Mouse (Mus musculus) intestine, postnatal 0 days (tissue): ENCODE results near the gene Clec16a. TPM values are rescaled to one million over a fixed set of nuclear protein-coding genes. Genes with fewer than 3 reads are reported as not detected.

Experiments
- ATAC-seq: fragments of 200-750 bp; cut with Nextera tagmentation; 2 replicates; pipeline ENCODE4 v1.8.0; 2017; ENCODE audit warnings: mild to moderate bottlenecking, moderate TSS enrichment, moderate library complexity
- H3K27ac ChIP-seq: fragments of 300-500 bp; sonication (generic); 2 replicates; pipeline ENCODE4 v1.5.1; 2014; ENCODE audit warnings: mild to moderate bottlenecking, low read depth, low read length, moderate library complexity
- H3K27me3 ChIP-seq: fragments of 300-500 bp; sonication (generic); replicated peaks from 2 replicates; pipeline ENCODE4 v1.6.1; 2014; ENCODE audit warnings: low read length, mixed read lengths; ENCODE audit not compliant: control insufficient read depth, insufficient read depth
- H3K36me3 ChIP-seq: fragments of 300-500 bp; sonication (generic); 2 replicates; pipeline ENCODE4 v1.6.1; 2014; ENCODE audit warnings: mild to moderate bottlenecking, moderate library complexity; ENCODE audit not compliant: control insufficient read depth, insufficient read depth
- H3K4me1 ChIP-seq: fragments of 300-500 bp; sonication (generic); replicated peaks from 2 replicates; pipeline ENCODE4 v1.6.1; 2014; ENCODE audit warnings: antibody characterized with exemption, low read length, mixed read lengths; ENCODE audit not compliant: control insufficient read depth, insufficient read depth
- H3K4me2 ChIP-seq: fragments of 300-500 bp; sonication (generic); replicated peaks from 2 replicates; pipeline ENCODE4 v1.6.1; 2014; ENCODE audit warnings: low read depth, mild to moderate bottlenecking, moderate library complexity
- H3K4me3 ChIP-seq: fragments of 300-500 bp; sonication (generic); 2 replicates; pipeline ENCODE4 v1.5.1; 2014; ENCODE audit warnings: low read depth, low read length
- H3K9ac ChIP-seq: fragments of 300-500 bp; sonication (generic); 2 replicates; pipeline ENCODE4 v1.6.1; 2014; ENCODE audit warnings: mild to moderate bottlenecking, low read depth, low read length
- H3K9me3 ChIP-seq: fragments of 300-500 bp; sonication (generic); 2 replicates; pipeline ENCODE4 v1.6.1; 2016; ENCODE audit warnings: mixed run types; ENCODE audit not compliant: control insufficient read depth
- CTCF ChIP-seq: sonication (generic); IDR thresholded peaks from 2 replicates; pipeline ENCODE4 v1.5.1; 2016; ENCODE audit warnings: low read depth, mild to moderate bottlenecking, control low read depth, antibody characterized with exemption, moderate library complexity
- WGBS: fragments of 180-500 bp; shearing (Covaris S2); extraction: QIAGEN DNeasy Blood & Tissue Kit; methylation state at CpG from one replicate; pipeline ENCODE4 v1.1.7; 2014; 5-methylcytosine and 5-hydroxymethylcytosine counted together
- polyA plus RNA-seq: library from polyadenylated mRNA; unstranded; fragments of >200 nt; fragmentation: Nextera tagmentation; extraction: Ambion mirVana; gene quantifications from 2 replicates; pipeline ENCODE4 v1.2.1, GENCODE M21; 2015

Clec16a gene
- polyA plus RNA-seq, 1 experiment from 2014 or later = 30.4 TPM

DNA sequence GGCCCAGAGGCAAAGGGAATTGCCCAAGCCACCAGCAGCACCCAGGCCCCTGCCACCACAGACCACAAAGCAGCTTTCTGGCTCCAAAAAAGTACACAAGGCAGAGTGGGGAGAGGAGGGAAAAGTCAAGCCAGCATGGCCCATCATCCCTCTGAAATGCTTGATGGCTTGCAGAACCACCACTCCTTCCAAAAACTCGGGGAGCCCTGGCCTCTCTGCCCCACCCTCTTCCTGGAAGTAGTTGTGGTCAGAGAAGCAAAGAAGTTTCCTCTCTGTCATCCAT is 238.0 kb downstream of the Clec16a start:
- 29% methylated on average over 1 of the region's 1 CpGs for WGBS
- no peaks in the 10 kb centered on the region for H3K27me3 ChIP-seq
- H3K4me1 ChIP-seq = 0 out of 2 replicates have a peak, but pooled peaks cover 8% of the 10 kb centered on the region
- no peak overlapping the region for H3K27ac ChIP-seq
- ATAC-seq = no peak
- H3K9me3 ChIP-seq = no peaks in the 10 kb centered on the region
- H3K4me2 ChIP-seq = 0 out of 2 replicates have a peak overlapping the region, but pooled peaks have one; percentile 100
- TF ChIP-seq CTCF = no peak
- no peak overlapping the region for H3K9ac ChIP-seq
- H3K36me3 ChIP-seq = no peaks in the 10 kb centered on the region
- H3K4me3 ChIP-seq = no peak overlapping the region

- Histone ChIP-seq H3K9ac (no peak overlapping the region), H3K27me3 (no peaks in the 10 kb centered on the region), H3K9me3 (no peaks in the 10 kb centered on the region), H3K4me2 (peak overlapping the region; percentile 100), H3K27ac (no peak overlapping the region), H3K4me1 (0 out of 2 replicates have a peak, but pooled peaks cover 8% of the 10 kb centered on the region), H3K36me3 (no peaks in the 10 kb centered on the region), H3K4me3 (no peak overlapping the region; the same call in 1 of the 2 replicates)
- 63% methylated on average over 8 of the region's 8 CpGs for WGBS
- no peak for TF ChIP-seq CTCF
- ATAC-seq = no peak
Measured at GRCm38 (mm10) chr16:10783451-10783850, 238.3 kb downstream of the Clec16a start.

DNA sequence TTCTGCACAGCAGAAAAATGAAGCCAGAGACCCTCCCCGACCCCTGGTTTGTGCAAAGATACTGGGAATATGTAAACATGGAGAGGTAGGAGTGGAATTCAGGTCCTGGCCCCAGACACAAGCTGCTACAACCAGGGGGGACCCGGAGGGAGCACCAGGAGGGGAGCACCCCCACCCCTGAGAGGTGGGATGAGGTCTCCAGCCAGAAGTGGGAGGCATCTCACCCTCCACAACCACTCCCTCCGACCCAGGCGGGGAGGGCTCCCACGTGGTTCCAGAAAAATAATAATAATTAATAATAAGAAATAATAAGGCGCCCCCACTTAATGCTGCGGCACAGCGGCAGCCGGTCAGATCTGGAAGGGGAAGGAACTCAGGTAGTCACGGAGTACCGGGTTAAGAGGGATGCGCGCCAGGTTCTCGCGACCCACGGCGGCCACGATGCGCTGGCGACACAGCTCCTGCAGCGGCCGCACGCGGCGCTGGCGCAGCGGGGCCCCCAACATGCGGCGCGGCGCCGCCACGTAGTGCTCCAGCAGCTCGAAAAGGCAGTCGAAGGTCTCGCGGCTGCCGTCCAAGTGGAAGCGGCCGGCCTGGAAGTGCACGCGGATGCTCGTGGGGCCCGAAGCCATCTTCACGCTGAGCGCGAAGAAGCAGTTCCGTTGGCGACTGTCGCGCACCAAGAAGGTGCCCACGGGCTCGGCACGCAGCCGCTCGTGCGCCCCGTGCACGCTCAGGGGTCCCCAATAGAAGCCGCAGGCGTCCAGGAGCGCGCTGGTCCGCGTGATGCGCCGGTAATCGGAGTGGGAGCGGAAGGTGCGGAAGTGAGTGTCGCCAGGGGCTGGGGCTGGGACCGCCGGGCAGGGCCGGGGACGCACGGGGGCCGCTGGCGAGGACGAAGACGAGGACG is 239.0 kb downstream of the Clec16a start:
- Histone ChIP-seq H3K4me1 (0 out of 2 replicates have a peak, but pooled peaks cover 8% of the 10 kb centered on the region), H3K36me3 (no peaks in the 10 kb centered on the region), H3K9me3 (no peaks in the 10 kb centered on the region), H3K4me2 (peak overlapping the region; percentile 100), H3K27ac (0 out of 2 replicates have a peak overlapping the region, but pooled peaks have one; percentile 97), H3K9ac (peak overlapping the region; percentile 77), H3K4me3 (peak overlapping the region; percentile 81), H3K27me3 (no peaks in the 10 kb centered on the region)
- TF ChIP-seq CTCF = peak; percentile 55
- no peak for ATAC-seq
- WGBS = 3% methylated on average over 81 of the region's 81 CpGs

DNA sequence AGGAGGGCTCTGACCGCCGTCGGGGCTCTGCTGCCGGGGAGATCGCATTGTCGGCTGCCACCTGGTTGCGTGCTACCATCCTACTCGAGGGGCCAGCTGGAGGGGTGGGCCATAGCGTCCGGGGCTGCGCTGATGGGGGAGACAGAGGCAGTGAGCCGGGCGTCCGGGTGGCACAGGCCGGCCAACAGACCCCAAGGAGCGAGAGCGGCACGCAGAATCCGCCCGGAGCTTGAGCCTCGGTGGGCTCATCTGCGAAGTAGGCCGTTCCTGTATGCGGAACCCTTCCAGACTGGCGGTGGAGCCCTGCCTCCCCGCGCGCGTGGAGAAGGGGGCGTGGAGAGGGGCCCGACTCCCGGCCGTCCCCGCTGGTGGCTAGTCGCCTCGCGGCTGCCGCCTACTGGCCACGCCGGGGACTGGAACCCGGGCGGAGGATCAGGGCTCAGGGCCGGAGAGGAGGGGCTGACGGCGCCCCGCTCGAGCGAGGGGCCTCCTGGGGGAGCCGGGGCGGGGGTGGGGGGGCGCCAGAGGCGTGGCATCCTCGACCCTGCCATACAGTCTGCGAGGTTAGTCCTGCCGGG is 239.7 kb downstream of the Clec16a start:
- peak overlapping the region; percentile 97 for H3K27ac ChIP-seq
- no peaks in the 10 kb centered on the region for H3K9me3 ChIP-seq
- H3K9ac ChIP-seq = peak overlapping the region; percentile 77
- under 1% methylated on average over 55 of the region's 55 CpGs for WGBS
- no peaks in the 10 kb centered on the region for H3K27me3 ChIP-seq
- ATAC-seq = peak; percentile 81
- peak overlapping the region; percentile 81 for H3K4me3 ChIP-seq
- peak; percentile 91 for TF ChIP-seq CTCF
- peak overlapping the region; percentile 100 for H3K4me2 ChIP-seq
- 0 out of 2 replicates have a peak, but pooled peaks cover 8% of the 10 kb centered on the region for H3K4me1 ChIP-seq
- H3K36me3 ChIP-seq = no peaks in the 10 kb centered on the region

GRCm38 (mm10) chr16:10785371-10786231 is 240.5 kb downstream of the Clec16a start, which contains the start of gene Socs1:
Gene Socs1, minus strand, starts transcription at chr16:10785536.
- H3K27me3 ChIP-seq = no peaks in the 10 kb centered on the region
- H3K9ac ChIP-seq = peak within 1 kb of the TSS; percentile 77
- peak within 1 kb of the TSS; percentile 100 for H3K4me2 ChIP-seq
- peak within 1 kb of the TSS; percentile 97 for H3K27ac ChIP-seq
- no peak for TF ChIP-seq CTCF
- WGBS = under 1% methylated on average over 59 of the region's 59 CpGs
- H3K36me3 ChIP-seq = no peaks in the 10 kb centered on the region
- no peaks in the 10 kb centered on the region for H3K9me3 ChIP-seq
- H3K4me1 ChIP-seq = 0 out of 2 replicates have a peak, but pooled peaks cover 8% of the 10 kb centered on the region
- H3K4me3 ChIP-seq = peak within 1 kb of the TSS; percentile 81
- ATAC-seq = peak; percentile 85

DNA sequence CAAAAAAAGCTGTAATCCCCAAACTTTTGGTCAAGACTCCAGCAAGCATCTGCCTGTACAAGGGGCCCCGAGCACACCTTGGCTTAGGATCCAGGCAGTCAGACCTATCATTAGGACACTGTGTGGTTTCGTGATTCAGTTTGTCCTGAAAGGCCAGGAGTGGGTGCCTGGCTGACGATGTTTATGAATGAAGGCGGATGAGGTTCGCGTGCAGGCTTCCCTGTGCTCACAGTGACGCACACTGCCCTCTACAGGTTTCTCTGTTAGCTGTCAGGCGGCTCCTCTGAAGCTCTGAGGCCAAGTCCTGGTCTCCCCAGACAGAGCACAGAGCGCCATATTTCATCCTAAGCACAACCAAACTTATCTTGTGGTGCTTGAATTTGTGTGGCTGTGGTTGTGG is 241.1 kb downstream of the Clec16a start:
- Histone ChIP-seq H3K9ac (peak overlapping the region; percentile 77), H3K27ac (peak overlapping the region; percentile 97), H3K27me3 (no peaks in the 10 kb centered on the region), H3K9me3 (no peaks in the 10 kb centered on the region), H3K36me3 (no peaks in the 10 kb centered on the region), H3K4me2 (peak overlapping the region; percentile 100), H3K4me1 (0 out of 2 replicates have a peak, but pooled peaks cover 8% of the 10 kb centered on the region), H3K4me3 (peak overlapping the region; percentile 81)
- TF ChIP-seq CTCF = peak; percentile 95
- 3% methylated on average over 9 of the region's 9 CpGs for WGBS
- ATAC-seq = peak; percentile 44
